Mouse (Mus musculus) right cerebral cortex, postnatal 4 days (tissue): ENCODE results near the gene Olfr250.
"Not testable (repeated sequence)": the region's sequence is repeated elsewhere in the genome, so short reads cannot be mapped to it uniquely, and the experiment has no call there.

Experiments
- DNase-seq: peaks from one replicate; pipeline ENCODE4 v3.0.0-alpha.2; 2022

Olfr250 gene

DNA sequence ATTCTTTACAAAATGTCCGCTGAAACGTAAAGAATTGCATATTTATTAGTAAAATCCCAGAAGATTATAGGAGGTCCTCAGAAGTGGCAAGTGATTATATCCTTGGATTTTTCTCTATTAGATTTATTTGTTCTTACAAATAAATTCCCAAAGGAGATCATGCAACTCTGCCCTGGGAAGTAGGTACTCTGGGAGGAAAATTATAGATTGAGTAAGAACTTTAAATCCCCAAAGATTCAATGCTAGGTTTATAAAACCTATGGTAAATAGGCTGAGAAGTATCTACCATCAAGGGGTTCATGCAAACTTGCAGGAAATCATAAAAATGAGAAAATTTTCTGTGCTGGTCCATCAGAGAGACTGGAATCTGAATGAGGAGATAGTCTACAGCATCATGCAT is at the start of gene Olfr250:
Gene Olfr250 (plus strand): TSS at position 301 of the 400 bp plus-strand sequence.
- no peak for DNase-seq

DNA sequence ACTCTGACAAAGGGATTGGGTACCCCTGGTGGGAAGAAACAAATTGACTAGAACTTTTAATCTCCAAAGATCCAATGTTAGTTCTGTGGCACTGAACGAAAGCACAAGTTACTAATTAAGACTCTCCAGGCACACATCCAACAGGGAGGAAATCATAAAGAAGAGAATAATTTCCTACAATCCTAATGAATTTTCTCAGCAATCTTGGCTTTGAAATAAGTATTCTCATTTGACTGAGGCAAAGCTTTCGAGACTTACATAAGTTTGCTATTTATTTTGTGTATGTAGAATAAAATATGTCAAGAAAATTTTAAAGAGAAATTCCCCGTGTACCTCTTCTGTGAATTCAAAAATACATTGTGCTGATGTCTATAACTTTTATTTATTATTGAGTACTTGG is 37.9 kb upstream of the Olfr250 start, which contains the start of gene Olfr25:
Gene Olfr25 (plus strand): TSS at position 301 of the 400 bp plus-strand sequence.
- DNase-seq = no peak

- DNase-seq = no peak
Measured at GRCm38 (mm10) chr9:38348111-38348510, 18.6 kb upstream of the Olfr250 start, which contains the start of gene Olfr898. Olfr898 (plus strand) TSS chr9:38348411.

GRCm38 (mm10) chr9:38376786-38377185 is 10.1 kb downstream of the Olfr250 start, which contains the start of gene Olfr251:
Olfr251 (plus strand) TSS chr9:38377086.
- no peak for DNase-seq

GRCm38 (mm10) chr9:38401398-38401797 is 34.7 kb downstream of the Olfr250 start, which contains the start of gene Olfr147:
Olfr147 (plus strand) TSS chr9:38401698.
- no peak for DNase-seq

DNA sequence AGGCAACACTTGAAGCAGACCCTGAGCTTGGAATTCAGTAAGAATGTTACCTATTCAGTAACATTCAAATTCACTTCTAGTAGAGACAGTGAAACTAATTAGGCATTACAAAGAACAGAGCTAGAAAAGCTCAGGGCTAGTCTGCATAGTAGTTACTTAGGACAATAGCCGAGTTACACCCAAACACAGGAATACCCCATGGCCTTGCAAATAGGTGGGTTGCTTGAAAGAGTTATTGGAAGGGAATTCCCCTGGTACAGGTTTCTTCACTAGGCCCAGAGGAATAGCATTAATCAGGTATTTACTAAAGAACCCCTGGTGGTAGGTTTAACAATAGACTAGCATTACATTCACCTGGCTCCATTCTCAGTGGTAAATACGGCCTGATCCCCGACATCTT is 40.8 kb downstream of the Olfr250 start:
- not testable (repeated sequence) for DNase-seq

DNA sequence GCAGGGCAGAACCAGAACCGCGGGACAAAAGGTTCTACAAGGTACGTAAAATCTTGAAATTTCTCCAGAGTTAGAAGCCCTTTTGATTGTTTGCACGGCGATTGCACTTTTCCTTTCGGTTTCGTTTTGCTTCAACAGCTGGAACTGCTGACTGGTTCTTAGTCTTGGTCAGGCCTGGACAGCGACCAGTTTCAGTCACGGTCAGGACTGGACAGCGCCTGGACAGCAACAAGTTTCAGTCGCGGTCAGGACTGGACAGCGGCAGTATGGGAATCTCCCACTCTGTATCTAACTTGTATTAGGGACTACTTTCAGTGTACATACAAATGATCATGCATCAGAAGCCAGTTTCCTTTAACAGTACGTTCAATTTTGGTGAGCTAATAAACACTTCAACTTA is 46.8 kb downstream of the Olfr250 start:
- DNase-seq = not testable (repeated sequence)
